Mouse (Mus musculus): ENCODE results near the gene Snrpn. TPM values are rescaled to one million over a fixed set of nuclear protein-coding genes. Genes with fewer than 3 reads are reported as not detected.
"Not testable (repeated sequence)": the region's sequence is repeated elsewhere in the genome, so short reads cannot be mapped to it uniquely, and the experiment has no call there.

Gene Snrpn
- polyA plus RNA-seq (2014; fragmentation: Nextera tagmentation; extraction: Ambion mirVana) = 36.5 and 39.8 TPM in 2 replicates

- Histone ChIP-seq H3K4me1 (replicated peaks; ENCODE audit: control insufficient read depth, insufficient read depth, low read length) (no peaks in the 10 kb centered on the region), H3K9me3 (ENCODE audit: control insufficient read depth, low read length) (no peaks in the 10 kb centered on the region), H3K4me3 (ENCODE audit: low read depth, low read length) (no peak within 1 kb of the TSS), H3K27ac (ENCODE audit: low read depth, low read length) (no peak within 1 kb of the TSS), H3K27me3 (replicated peaks; ENCODE audit: control insufficient read depth, insufficient read depth, low read length) (no peaks in the 10 kb centered on the region), H3K4me2 (no peak within 1 kb of the TSS), H3K36me3 (ENCODE audit: control insufficient read depth, insufficient read depth, low read length) (no peaks in the 10 kb centered on the region), H3K9ac (ENCODE audit: low read depth, low read length) (no peak within 1 kb of the TSS)
- WGBS = 57% methylated on average over 4 of the region's 4 CpGs
- ATAC-seq (replicated peaks; ENCODE audit: low FRiP score) = no peak
- no peak for DNase-seq (ENCODE audit: low spot score)
These were observed at the start of gene Snrpn for GRCm38 (mm10) chr7:60139742-60140480. Gene Snrpn (minus strand): TSS chr7:60140219.

- Histone ChIP-seq H3K27ac (ENCODE audit: low read depth, low read length) (no peak overlapping the region), H3K36me3 (ENCODE audit: control insufficient read depth, insufficient read depth, low read length) (no peaks in the 10 kb centered on the region), H3K9me3 (ENCODE audit: control insufficient read depth, low read length) (no peaks in the 10 kb centered on the region), H3K4me2 (no peak overlapping the region), H3K4me1 (replicated peaks; ENCODE audit: control insufficient read depth, insufficient read depth, low read length) (no peaks in the 10 kb centered on the region), H3K27me3 (replicated peaks; ENCODE audit: control insufficient read depth, insufficient read depth, low read length) (no peaks in the 10 kb centered on the region), H3K9ac (ENCODE audit: low read depth, low read length) (no peak overlapping the region), H3K4me3 (ENCODE audit: low read depth, low read length) (no peak overlapping the region)
- DNase-seq (ENCODE audit: low spot score) (no peak), ATAC-seq (replicated peaks; ENCODE audit: low FRiP score) (no peak)
- 74% methylated on average over 5 of the region's 5 CpGs for WGBS
These were observed 30.5 kb upstream of the Snrpn start for GRCm38 (mm10) chr7:60170250-60171185.

GRCm38 (mm10) chr7:60125332-60125731 is 14.7 kb downstream of the Snrpn start:
- Histone ChIP-seq H3K4me3 (ENCODE audit: low read depth, low read length) (no peak overlapping the region), H3K9me3 (ENCODE audit: control insufficient read depth, low read length) (no peaks in the 10 kb centered on the region), H3K4me2 (no peak overlapping the region), H3K9ac (ENCODE audit: low read depth, low read length) (no peak overlapping the region), H3K27me3 (replicated peaks; ENCODE audit: control insufficient read depth, insufficient read depth, low read length) (no peaks in the 10 kb centered on the region), H3K36me3 (ENCODE audit: control insufficient read depth, insufficient read depth, low read length) (no peaks in the 10 kb centered on the region), H3K27ac (ENCODE audit: low read depth, low read length) (no peak overlapping the region), H3K4me1 (replicated peaks; ENCODE audit: control insufficient read depth, insufficient read depth, low read length) (no peaks in the 10 kb centered on the region)
- DNase-seq (ENCODE audit: low spot score) = no peak
- ATAC-seq (replicated peaks; ENCODE audit: low FRiP score) = no peak
- WGBS = 69% methylated on average over 7 of the region's 7 CpGs

GRCm38 (mm10) chr7:60123086-60123624 is 16.9 kb downstream of the Snrpn start:
- not testable (repeated sequence) for H3K27ac ChIP-seq (ENCODE audit: low read depth, low read length); ATAC-seq (replicated peaks; ENCODE audit: low FRiP score); DNase-seq (ENCODE audit: low spot score); H3K9me3 ChIP-seq (ENCODE audit: control insufficient read depth, low read length); H3K4me2 ChIP-seq; H3K27me3 ChIP-seq (replicated peaks; ENCODE audit: control insufficient read depth, insufficient read depth, low read length); H3K4me1 ChIP-seq (replicated peaks; ENCODE audit: control insufficient read depth, insufficient read depth, low read length); H3K9ac ChIP-seq (ENCODE audit: low read depth, low read length); H3K4me3 ChIP-seq (ENCODE audit: low read depth, low read length); H3K36me3 ChIP-seq (ENCODE audit: control insufficient read depth, insufficient read depth, low read length)
- WGBS = 44% methylated on average over 3 of the region's 3 CpGs

DNA sequence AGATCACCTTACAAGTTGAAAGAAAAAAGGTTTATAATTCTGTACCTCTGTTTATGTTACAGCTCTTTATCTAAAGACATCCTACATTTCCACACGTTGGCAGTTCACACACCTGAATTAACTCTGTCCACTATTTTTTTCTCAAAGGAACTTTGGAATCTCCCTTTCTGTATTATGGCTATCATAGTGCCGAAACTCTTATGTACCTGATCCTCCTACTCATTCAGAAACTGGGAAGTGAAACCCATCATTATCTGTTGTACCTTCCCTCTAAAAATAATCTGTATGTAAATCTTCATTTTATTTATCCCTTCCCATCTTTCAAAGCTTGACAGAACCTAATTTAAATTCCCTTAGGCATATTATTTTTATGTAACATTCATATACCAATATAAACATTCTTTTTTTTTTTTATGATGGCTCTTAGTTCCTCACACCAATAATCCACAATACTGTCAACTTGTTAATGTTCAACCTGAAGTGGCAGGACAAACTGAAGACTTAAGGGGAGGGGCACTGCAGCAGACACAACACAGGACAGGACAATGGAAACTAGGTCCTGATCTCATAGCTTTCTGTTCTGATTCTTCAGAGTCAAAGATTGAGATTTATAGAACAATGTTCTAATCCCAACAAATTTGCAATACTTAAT is 17.5 kb downstream of the Snrpn start:
- DNase-seq (ENCODE audit: low spot score) (no peak), ATAC-seq (replicated peaks; ENCODE audit: low FRiP score) (no peak)
- Histone ChIP-seq H3K9ac (ENCODE audit: low read depth, low read length) (no peak overlapping the region), H3K4me2 (no peak overlapping the region), H3K27ac (ENCODE audit: low read depth, low read length) (no peak overlapping the region), H3K36me3 (ENCODE audit: control insufficient read depth, insufficient read depth, low read length) (no peaks in the 10 kb centered on the region), H3K4me1 (replicated peaks; ENCODE audit: control insufficient read depth, insufficient read depth, low read length) (no peaks in the 10 kb centered on the region), H3K4me3 (ENCODE audit: low read depth, low read length) (no peak overlapping the region), H3K27me3 (replicated peaks; ENCODE audit: control insufficient read depth, insufficient read depth, low read length) (no peaks in the 10 kb centered on the region), H3K9me3 (ENCODE audit: control insufficient read depth, low read length) (no peaks in the 10 kb centered on the region)
- 66% methylated on average over 2 of the region's 2 CpGs for WGBS

DNA sequence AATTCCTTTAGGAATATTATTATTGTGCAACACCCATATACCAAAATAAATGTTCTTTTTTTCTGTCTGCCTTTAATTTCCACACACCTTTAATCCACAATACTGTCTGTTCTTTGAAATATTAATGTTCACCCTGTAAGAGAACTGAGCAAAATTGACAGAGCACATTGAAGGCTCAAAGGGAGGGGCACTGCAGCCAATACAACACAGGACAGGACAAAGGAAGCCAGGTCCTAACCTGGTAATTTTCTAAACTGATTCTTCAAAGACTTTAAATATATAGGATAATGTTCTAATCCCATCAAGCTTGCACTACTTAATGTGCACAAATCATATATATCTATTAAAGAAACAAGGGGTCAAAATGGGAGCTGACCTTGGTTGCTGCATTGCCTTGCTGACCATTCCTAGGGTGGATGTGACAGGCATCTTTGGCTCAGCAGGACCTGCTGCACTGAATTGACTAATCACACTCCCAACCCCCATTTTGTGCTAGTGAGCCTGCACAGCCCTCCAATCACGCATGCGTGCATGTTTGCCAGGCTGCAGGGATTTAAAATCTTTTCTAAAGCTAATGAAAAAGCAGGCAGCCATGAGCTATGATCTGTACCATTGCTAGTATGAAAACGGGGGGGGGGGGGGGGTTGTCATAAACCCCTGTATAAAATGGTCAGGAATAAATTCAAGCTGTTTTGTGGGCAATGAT is 42.7 kb downstream of the Snrpn start:
- no peak overlapping the region for H3K9ac ChIP-seq (ENCODE audit: low read depth, low read length)
- ATAC-seq (replicated peaks; ENCODE audit: low FRiP score) = no peak
- 54% methylated on average over 3 of the region's 3 CpGs for WGBS
- H3K4me3 ChIP-seq (ENCODE audit: low read depth, low read length) = no peak overlapping the region
- H3K9me3 ChIP-seq (ENCODE audit: control insufficient read depth, low read length) = no peaks in the 10 kb centered on the region
- H3K4me1 ChIP-seq (replicated peaks; ENCODE audit: control insufficient read depth, insufficient read depth, low read length) = no peaks in the 10 kb centered on the region
- no peak for DNase-seq (ENCODE audit: low spot score)
- no peaks in the 10 kb centered on the region for H3K27me3 ChIP-seq (replicated peaks; ENCODE audit: control insufficient read depth, insufficient read depth, low read length)
- H3K4me2 ChIP-seq = no peak overlapping the region
- H3K36me3 ChIP-seq (ENCODE audit: control insufficient read depth, insufficient read depth, low read length) = no peaks in the 10 kb centered on the region
- H3K27ac ChIP-seq (ENCODE audit: low read depth, low read length) = no peak overlapping the region

DNA sequence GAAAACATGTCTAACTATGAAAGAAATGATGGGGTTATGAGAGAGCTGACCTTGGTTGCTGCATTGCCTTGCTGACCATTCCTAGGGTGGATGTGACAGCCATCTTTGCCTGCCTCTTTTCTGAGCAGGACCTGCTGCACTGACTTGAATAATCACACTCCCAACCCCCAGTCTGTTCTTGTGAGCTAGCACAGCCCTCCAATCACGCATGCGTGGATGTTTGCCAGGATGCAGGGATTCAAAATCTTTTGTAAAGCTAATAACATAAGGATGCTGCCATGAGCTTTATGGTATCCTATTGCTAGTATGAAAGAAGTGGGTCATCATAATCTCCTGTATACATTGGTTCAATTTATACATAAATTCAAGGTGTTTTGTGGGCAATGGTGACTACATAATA is 63.7 kb downstream of the Snrpn start:
- no peak overlapping the region for H3K27ac ChIP-seq (ENCODE audit: low read depth, low read length)
- H3K9ac ChIP-seq (ENCODE audit: low read depth, low read length) = no peak overlapping the region
- no peak overlapping the region for H3K4me3 ChIP-seq (ENCODE audit: low read depth, low read length)
- H3K4me2 ChIP-seq = no peak overlapping the region
- H3K27me3 ChIP-seq (replicated peaks; ENCODE audit: control insufficient read depth, insufficient read depth, low read length) = no peaks in the 10 kb centered on the region
- 80% methylated on average over 2 of the region's 2 CpGs for WGBS
- H3K36me3 ChIP-seq (ENCODE audit: control insufficient read depth, insufficient read depth, low read length) = no peaks in the 10 kb centered on the region
- DNase-seq (ENCODE audit: low spot score) (no peak), ATAC-seq (replicated peaks; ENCODE audit: low FRiP score) (no peak)
- H3K9me3 ChIP-seq (ENCODE audit: control insufficient read depth, low read length) = no peaks in the 10 kb centered on the region
- H3K4me1 ChIP-seq (replicated peaks; ENCODE audit: control insufficient read depth, insufficient read depth, low read length) = no peaks in the 10 kb centered on the region
